Mouse (Mus musculus): ENCODE results near the gene Rdh16.

Rdh16 gene

DNA sequence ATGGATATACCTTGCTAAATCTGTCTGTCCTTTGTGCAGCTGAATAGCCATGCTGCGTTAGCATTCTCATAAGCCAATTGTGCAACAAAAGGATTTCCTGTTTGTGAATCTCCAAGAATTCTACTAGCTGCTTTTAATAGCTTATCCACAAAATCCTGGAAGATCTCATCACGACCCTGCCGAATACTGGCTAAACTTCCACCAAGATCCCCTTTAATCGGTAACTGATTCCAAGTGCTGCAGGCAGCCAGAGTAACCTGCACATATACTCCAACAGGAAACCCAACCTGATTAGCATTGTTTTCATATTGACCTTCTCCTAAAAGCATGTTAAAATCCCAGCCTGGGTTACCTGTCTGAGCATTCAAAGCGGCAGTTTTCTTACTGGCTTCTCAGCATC lies 34.3 kb downstream of the Rdh16 start:
- peak; percentile 91 for DNase-seq

DNA sequence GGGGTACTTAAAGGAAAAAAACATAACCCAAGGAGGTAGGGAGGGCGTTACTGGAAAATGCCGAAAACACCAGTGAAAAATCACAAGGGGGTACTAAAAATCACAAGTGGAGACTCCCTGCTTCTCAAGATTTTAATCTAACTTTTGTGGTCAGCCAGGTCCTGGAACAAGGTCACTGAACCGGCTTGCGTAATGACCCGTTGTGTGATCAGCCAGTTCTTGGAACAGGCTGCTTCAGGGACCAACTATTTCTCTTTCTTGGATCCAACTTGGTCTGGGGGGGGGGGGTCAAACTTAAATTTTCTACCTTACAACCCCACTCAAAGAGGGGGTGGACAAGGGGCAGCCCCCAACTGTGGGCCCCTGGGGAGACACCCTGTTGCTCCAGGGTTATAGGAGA lies 36.8 kb downstream of the Rdh16 start:
- DNase-seq, result peak; percentile 77

DNA sequence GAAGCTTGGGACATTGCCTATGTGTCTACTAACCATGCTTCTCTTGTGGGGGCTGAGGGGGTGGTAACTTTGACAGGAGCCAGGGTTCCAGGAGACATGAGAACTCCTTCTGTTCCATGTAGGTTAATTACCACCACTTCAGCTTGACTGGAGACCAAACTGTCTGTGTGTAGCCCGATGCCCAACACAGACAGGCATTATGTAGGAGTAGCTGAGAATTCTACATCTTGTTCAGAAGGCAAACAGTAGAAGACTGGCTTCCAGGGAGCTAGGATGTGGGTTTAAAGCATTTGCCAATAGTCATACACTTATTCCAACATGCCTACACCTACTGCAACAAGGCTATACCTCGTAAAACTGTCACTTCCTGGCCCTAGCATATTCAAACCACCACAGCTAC lies 37.6 kb downstream of the Rdh16 start:
- DNase-seq, result no peak

DNA sequence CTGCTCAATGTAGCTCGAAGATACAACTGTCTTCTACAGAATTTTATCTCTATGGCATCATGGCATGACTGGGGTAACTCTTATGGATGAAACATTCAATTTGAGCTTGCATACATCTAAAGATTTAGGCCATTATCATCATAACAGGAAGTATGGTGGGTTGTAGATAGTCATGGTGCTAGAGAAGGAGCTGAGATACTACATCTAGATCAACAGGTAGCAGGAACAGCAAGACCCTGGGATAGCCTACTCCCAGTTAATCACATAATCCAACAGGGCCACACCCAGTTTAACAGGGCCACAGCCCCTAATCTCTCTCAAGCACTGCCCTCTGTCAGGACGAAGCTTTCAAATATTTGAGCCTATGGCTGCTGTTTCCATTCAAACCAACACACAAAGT lies 39.8 kb downstream of the Rdh16 start:
- DNase-seq, result no peak

DNA sequence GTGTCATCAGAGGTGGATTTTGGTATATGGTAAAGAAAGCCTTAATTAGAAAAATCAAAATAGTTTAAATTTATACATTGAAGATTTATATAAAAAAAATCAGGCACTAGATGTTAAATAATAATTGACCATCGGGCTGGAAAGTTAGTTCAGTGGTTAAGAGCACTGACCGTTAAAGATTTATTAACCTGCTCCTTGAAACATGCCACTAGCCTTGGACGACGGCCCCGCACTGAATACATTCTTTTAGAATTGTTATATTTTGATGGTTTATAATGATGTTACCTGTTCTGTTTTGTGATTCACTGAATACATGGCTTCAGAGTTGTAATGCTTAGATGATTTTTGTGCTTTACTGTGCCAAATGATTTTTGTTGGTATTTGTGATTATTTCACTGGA lies 45.0 kb downstream of the Rdh16 start:
- peak; percentile 56 for DNase-seq

DNA sequence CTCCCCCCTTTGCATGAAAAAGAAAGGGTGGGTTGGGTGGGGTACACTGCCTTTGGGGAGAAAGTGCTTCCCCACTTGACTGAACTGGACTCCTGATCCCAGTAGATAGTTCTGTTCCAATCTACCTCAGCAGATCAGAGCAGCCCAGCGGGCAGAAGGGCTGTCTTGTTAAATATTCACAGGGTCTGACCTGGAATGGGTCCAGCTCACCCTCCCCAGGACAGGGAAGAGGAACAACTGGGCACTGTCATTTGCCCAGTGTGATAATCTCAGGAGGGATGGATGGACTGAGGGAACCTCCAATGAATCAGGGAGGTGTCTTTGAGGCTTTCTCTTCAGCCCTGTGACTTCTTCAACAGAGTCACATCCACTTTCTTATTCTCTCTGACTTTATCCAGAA lies 47.1 kb downstream of the Rdh16 start:
- peak; percentile 96 for DNase-seq

DNA sequence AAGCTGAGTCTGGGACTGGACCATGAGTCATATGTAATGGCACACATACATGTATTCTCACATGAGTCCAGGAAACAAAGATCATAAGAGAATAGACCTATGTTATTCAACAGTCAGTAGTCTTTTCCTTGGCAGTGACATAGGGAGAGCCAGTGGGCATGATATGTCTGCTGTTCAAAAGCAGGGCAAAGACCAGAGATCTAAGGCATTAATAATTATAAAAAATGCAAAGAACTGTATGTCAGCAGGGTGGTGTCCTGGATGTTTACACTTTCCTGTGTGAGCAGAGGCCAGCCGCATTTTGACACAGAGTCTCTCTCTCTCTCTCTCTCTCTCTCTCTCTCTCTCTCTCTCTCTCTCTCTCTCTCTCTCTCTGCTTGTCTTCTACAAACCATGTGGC lies 48.7 kb downstream of the Rdh16 start, which contains the start of gene Rdh19:
Gene Rdh19 (plus strand): TSS at position 301 of the 400 bp plus-strand sequence.
- DNase-seq, result no peak

DNA sequence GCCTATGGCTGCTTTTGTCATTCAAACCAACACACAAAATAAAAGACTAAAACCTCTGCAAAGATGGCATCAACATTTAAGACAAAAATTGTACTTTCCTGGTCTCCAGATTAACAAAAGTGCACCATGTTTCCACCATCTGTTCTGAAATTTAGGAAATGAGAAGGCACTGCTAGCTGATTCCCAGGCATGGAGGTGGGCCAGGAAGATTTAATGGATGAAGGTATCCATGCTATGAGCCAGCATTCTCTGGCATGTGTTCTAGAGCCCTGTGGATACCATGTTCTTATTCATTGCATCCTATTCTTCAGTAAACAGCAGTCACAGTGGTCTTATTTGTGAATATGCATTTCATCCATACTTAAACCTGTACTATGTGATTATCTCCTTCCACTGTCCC lies 55.4 kb downstream of the Rdh16 start:
- DNase-seq, result no peak

DNA sequence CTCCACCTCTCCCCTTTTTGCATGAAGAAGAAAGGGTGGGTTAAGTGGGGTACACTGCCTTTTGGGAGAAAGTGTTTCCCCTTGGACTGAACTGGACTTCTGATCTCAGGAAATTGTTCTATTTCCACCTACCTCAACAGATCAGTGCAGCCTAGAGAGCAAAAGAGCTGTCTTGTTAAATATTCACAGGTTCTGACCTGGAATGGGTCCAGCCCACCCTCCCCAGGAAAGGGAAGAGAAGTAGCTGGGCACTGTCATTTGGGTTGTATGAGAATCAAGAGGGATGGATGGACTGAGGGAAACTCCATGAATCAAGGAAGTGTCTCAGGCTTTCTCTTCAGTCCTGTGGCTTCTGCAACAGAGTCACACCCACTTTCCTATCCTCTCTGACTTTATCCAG lies 64.0 kb downstream of the Rdh16 start:
- peak; percentile 93 for DNase-seq

DNA sequence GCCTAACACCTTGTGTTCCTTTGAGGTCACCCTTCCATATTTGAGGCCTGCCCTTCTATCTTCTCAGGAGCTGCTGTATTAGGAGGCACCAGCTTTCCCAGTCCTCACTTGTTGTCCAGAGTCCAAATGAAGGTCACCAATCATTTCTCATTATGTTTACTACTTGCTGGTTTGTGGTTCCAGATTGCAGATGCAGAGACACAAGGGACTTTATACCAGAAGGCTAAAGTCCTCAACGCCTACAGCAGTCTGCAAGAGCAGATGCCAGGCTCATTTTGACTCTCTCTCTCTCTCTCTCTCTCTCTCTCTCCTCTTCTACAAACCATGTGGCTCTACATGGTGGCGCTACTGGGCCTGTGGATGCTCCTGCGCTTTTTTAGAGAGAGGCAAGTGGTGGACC lies 65.3 kb downstream of the Rdh16 start, which contains the start of gene Rdh16f2:
Gene Rdh16f2 (plus strand): TSS at position 243 of the 400 bp plus-strand sequence.
- DNase-seq, result peak; percentile 80

DNA sequence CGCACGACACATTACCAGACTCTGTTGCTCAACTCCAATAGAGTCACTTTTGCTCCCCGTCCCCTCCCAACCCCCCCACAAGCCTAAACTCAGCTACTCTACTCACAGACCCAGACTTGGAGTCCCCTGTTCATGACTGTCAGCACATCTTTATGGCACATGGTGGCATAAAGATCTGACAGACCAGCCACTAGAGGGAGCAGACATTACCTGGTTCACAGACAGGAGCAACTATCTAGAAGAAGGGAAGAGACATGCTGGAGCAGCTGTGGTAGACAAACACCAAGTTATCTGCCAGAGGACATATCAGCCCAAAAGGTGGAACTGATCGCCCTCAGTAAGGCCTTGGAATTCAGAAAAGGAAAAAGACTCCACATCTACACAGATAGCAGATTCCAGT lies 71.5 kb downstream of the Rdh16 start:
- peak; percentile 61 for DNase-seq

DNA sequence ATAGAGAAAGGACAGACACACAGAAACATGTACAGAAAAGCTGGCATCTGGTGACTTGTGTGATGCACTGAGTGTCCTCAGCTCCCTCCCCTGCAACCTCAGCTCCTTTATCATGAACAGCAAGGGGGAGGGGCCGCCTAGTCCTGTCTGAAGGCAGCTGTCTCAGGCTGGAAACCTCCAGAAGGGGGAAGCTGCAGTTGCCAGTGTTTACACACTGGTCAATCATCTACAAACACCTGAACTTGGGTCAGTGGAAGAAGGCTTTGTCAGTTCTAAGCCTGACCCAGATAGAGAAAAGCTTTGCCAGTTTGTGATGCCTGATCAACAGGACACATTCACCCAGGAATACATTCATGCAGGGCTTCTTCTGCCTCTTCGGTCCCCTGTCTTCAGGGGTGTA lies 76.7 kb downstream of the Rdh16 start:
- peak; percentile 91 for DNase-seq

DNA sequence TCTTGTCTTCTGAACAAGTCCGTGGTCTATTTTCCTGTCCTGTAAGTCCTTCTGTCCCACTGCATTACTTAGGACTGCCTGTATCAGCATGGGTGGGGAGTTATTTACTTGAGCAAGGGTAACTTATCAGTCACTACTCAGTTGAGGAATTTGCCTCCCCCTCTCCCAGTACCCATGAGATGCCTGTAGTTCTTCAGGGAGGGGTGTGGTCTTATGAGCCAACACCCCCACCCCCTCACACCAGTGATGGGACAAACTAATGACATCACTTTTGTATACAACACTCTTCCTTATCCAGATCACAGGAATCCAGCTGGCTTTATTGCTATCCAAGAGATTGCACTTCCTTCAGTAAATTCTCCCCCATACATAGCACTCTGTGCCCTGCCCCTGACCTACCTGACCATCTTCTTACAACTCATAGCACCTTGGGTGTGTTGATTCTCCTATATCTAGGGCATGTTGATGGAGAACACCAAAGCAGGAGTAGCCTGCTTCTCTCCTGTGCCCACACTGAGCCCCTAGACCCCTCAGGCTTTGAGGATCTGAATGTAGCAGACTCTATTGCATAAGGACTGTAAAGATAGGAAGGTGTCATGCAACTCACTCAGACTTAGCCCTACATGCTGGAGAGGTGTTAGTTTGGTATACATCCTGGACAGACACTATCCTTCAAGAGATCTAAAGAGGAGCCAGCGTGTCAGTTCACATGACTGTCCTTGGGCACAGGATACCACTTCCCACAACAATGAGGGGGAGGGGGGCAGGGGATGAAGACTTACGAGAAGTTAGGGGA lies 77.5 kb downstream of the Rdh16 start:
- DNase-seq, result no peak

DNA sequence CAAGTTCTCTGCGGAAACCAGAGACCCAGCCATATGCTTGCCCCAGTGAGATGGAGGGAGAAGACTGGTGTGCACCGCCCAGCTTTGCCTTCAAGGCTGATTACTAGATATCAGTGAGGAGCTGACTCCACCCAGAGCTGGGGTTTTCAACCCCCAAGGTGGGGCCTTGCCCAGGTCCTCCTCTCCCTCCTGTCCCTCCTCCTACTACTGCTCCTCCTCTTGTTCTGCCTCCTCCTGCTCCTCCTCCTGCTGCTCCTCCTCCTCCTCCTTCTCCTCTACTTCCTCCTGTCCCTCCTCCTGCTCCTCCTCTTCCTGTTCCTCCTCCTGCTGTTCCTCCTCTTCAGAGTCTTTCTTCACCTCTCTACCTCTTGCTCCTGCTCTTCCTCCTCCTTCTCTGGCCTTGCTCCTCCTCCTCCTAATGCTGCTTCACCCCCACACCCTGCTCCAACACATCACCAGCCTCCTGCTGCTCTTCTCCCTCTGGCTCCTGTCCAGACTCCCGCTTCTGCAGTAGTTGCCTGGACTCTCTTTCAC lies 78.3 kb downstream of the Rdh16 start:
- peak; percentile 72 for DNase-seq

DNA sequence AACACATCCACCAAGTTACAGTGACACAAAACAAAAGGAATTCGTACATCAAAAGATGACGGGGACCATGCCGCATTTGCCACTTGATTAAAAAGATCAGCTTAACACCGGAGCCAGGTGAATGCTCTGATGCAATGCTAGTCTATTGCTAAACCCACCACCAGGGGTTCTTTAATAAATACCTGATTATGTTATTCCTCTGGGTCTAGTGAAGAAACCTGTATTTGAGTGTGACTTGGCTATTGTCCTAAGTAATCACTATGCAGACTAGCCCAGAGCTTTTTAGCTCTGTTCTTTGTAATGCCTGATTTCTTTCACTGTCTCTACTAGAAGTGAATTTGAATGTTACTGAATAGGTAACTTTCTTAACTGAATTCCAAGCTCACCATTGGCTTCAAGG lies 80.1 kb downstream of the Rdh16 start:
- no peak for DNase-seq

DNA sequence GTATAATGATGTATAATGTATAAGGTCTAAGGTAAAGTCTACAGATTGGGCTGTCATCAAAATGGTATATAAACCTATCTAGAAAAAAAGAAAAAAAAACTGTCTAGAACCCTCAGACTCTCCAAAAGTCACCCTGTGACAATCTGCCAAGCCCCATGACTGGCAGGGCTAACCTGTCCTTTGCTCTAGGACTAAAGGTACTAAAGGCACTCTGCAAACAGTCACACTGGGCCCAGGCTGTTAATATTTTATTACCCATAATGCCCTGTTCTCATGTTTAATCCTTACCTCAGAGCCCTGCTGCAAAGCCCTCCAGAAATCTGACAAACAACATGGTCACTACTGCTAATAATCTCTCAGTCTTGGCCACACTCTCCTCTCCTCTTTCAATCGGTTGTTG lies 85.6 kb downstream of the Rdh16 start:
- peak; percentile 93 for DNase-seq

DNA sequence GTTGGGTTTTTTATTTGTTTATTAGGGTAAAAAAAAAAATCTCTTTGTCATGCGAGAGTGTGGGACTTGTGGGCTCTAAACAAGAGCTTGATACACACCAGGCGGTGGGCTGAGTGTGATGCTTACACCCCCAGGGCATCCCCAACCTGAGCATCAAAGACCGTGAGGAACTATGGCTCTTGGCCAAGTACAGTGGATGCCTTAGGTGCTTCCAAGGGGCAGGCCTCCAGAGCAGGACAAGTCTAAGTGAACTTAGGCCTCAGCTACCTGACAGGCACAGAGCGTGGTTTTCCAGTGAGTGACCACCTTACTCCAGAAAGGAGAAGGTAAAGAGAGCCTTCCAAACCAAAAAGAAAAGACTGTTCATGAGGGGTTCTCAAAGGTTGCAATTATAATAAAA lies 86.0 kb downstream of the Rdh16 start:
- peak; percentile 80 for DNase-seq

DNA sequence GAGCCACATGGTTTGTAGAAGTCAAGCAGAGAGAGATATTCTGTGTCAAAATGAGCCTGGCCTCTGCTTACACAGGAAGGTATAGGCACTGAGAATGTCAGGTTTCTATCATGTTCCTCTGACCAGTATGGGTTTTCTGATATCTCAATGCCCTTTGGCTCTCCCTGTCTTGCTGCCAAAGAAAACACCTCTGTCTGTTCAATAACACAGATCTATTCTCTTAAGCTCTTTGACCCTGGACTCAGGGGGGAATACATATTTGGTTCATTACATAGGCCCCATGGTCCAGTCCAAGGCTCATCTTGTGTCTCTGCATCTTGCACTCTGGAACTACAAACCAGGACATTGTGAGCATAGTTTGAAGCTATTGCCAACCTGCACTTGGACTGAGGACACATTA lies 87.7 kb downstream of the Rdh16 start, which contains the start of gene Rdh7:
Gene Rdh7 (minus strand): TSS at position 213 of the 400 bp plus-strand sequence.
- DNase-seq, result peak; percentile 70

DNA sequence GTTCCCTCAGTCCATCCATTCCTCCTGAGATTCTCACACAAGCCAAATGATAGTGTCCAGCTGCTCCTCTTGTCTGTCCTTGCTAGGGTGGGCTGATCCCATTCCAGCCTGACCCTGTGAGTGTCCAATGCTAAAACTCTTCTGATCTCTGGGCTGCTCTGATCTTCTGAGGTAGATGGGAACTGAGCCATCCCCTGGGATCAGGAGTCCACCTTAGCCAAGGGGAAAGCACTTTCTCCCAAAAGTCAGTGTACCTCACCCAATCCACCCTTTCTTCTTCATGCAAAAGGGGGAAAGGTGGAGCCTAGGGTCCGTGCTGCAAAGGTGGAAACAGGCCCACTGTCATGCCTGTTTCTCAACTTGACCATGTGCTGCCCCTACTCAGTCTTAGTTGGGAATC lies 90.5 kb downstream of the Rdh16 start:
- DNase-seq, result no peak

DNA sequence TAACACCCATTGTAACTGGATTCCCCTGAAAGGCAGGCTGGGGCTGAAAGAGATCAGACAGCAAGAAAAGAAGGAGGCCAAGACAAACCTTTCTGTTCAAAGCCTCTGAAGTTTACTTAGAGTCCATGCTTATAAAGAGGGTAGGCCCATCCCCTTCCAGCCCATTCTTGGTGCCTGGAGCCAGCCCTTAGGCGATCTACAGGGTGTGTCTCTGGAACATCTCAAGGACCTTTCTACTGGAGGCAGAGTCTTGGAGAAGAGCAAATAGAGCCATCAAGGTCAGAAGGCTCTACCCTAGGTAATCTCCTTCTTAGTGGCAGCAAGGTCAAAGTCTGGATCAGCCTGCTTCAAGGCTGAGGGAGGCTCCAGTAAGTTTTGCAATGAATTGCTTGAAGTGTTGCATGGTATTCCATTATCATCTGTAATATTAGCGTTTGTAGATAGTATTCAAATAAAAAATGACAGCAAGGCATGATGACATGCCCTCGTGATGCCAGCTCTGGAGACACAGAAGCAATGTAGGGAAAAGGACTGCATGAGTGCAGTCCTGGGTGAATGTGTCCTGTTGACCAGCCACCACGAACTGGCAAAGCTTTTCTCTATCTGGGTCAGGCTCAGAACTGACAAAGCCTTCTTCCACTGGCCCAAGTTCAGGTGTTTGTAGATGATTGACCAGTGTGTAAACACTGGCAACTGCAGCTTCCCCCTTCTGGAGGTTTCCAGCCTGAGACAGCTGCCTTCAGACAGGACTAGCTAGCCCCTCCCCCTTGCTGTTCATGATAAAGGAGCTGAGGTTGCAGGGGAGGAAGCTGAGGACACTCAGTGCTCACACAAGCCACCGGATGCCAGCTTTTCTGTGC lies 92.4 kb downstream of the Rdh16 start:
- DNase-seq, result peak; percentile 93
